Mouse (Mus musculus): ENCODE data around the gene Gigyf2.

DNA sequence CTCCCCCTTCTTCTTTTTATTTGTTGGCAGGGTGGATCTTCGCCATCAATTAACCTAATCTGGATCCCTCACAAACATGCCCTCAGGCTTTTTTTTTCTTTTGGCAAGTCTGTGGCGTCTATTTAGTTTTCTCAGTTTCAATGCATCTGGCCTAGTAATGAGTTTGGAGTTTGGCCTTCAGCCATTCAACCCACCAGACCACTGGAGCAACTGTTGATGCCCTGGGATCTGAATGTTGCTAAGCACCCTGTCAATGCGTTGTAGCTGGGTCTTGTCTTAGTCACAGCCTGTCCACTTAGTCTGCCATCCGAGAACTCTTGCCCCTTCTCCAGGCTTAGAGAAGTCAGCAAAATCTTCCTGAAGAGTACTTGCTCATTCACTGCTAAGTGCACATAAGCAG lies 131.2 kb downstream of the Gigyf2 start:
- TF ChIP-seq CTCF (IDR thresholded peaks at IDR 0.05; ENCODE audit: low read depth), result no peak
- no peak for TF ChIP-seq EP300 (IDR thresholded peaks at IDR 0.05; ENCODE audit: low read depth)
